Mouse (Mus musculus) spleen, adult 2 months (tissue): ENCODE data around the gene Myh13.

Experiments used
- CTCF ChIP-seq: fragments of 200-500 bp; IDR thresholded peaks from 2 replicates; pipeline ENCODE4 v1.5.1; 2011; ENCODE audit warnings: mild to moderate bottlenecking, inconsistent platforms; ENCODE audit not compliant: insufficient read depth, insufficient read length, insufficient replicate concordance; ENCODE audit errors: extremely low read depth
- POLR2A ChIP-seq: fragments of 200-500 bp; IDR thresholded peaks from 2 replicates; pipeline ENCODE4 v1.6.1; 2011; ENCODE audit warnings: low read depth, low read length, inconsistent platforms

GRCm38 (mm10) chr11:67364986-67365721 is 43.7 kb downstream of the Myh13 start:
- TF ChIP-seq CTCF = no peak
- no peak for TF ChIP-seq POLR2A
